Mouse (Mus musculus) ES-Bruce4 (cell line): ENCODE measurements around the gene Fbxl12. TPM values are rescaled to one million over a fixed set of nuclear protein-coding genes. Genes with fewer than 3 reads are reported as not detected.

Experiments
- H3K27ac ChIP-seq: 2 replicates; pipeline ENCODE4 v1.5.1; 2012; ENCODE audit warnings: low read length, inconsistent platforms; ENCODE audit not compliant: insufficient read depth
- H3K27me3 ChIP-seq: 2 replicates; pipeline ENCODE4 v1.6.1; 2012; ENCODE audit warnings: mild to moderate bottlenecking, low read length, inconsistent platforms; ENCODE audit not compliant: control insufficient read depth, poor library complexity, insufficient read depth, severe bottlenecking
- H3K36me3 ChIP-seq: 2 replicates; pipeline ENCODE4 v1.6.1; 2012; ENCODE audit warnings: inconsistent platforms, mild to moderate bottlenecking, low read length, moderate library complexity; ENCODE audit not compliant: control insufficient read depth, poor library complexity, insufficient read depth, severe bottlenecking
- H3K4me1 ChIP-seq: one replicate; pipeline ENCODE4 v1.8.1; 2011; ENCODE audit warnings: low read length; ENCODE audit not compliant: control insufficient read depth, insufficient read depth
- H3K4me3 ChIP-seq: 2 replicates; pipeline ENCODE4 v1.5.1; 2011; ENCODE audit warnings: low read depth, mild to moderate bottlenecking, low read length
- H3K9ac ChIP-seq: 2 replicates; pipeline ENCODE4 v1.6.1; 2012; ENCODE audit warnings: low read depth, mild to moderate bottlenecking, inconsistent platforms; ENCODE audit not compliant: poor library complexity, severe bottlenecking
- H3K9me3 ChIP-seq: replicated peaks from 2 replicates; pipeline ENCODE4 v1.6.1; 2012; ENCODE audit warnings: mild to moderate bottlenecking, low read length, inconsistent platforms; ENCODE audit not compliant: control insufficient read depth, poor library complexity, insufficient read depth, severe bottlenecking
- CTCF ChIP-seq: IDR thresholded peaks from one replicate; pipeline ENCODE4 v1.8.1; 2011; ENCODE audit warnings: low read depth, low read length
- EP300 ChIP-seq: IDR thresholded peaks from 2 replicates; pipeline ENCODE4 v1.6.1; 2011; ENCODE audit warnings: low read depth, low read length; ENCODE audit not compliant: insufficient read depth
- POLR2A ChIP-seq: IDR thresholded peaks from one replicate; pipeline ENCODE4 v1.8.1; 2011; ENCODE audit warnings: low read length; ENCODE audit not compliant: insufficient read depth
- polyA plus RNA-seq: library from polyadenylated mRNA; stranded (reverse); fragments of >200 nt; gene quantifications from 2 replicates; pipeline ENCODE4 v1.2.4, GENCODE M21; 2011; ENCODE audit warnings: low read depth; ENCODE audit not compliant: missing spikeins, insufficient read depth, insufficient read length

The Fbxl12 gene
- polyA plus RNA-seq, 1 experiment, result 19.6 TPM

DNA sequence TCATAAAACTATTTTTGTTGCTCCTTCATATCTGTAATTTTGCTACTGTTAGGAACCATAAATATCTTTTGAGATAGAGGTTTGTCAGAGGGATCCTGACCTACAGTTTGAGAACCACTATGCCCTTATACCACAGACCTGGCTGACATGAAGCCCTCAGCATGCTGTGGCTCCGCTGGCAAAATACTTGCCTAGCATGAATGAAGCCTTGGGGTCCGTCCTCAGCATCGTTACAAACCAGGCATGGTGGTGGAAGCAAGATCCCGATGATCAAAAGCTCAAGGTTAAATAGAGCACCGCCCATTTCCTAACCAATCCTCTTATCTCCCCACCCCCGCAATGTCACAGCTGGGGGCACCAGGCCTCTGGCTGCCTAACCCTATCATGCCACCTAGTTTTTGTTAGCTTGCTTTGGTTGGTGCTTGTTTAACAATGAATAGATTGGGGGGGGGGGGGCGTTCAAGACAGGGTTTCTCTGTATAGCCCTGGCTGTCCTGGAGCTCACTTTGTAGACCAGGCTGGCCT lies 22.0 kb upstream of the Fbxl12 start:
- TF ChIP-seq EP300 (no peak), POLR2A (no peak), CTCF (no peak)
- peaks cover 14% of the 10 kb centered on the region for H3K36me3 ChIP-seq
- H3K27me3 ChIP-seq, result no peaks in the 10 kb centered on the region
- no peak overlapping the region for H3K27ac ChIP-seq
- no peaks in the 10 kb centered on the region for H3K9me3 ChIP-seq
- no peak overlapping the region for H3K9ac ChIP-seq
- H3K4me1 ChIP-seq, result peaks cover 6% of the 10 kb centered on the region
- no peak overlapping the region for H3K4me3 ChIP-seq

DNA sequence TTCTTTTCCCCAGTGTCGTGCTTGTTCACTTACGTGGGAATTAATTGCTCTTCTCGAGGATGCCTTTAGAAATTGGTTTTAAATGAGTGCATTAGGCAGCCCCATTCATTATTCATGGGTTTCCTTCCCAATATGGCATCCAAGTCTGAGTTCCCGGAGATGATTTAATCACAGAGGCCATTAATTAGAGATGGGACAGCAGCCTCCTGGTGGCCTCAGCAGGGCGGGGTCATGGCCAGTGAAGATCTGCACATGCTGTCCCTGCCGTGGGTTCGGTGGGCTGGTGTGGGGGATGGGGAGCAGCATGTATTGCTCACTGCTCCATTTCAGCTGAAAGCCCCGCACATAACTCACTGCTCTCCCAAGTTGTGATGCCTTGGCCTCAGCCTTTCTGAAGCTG lies 21.4 kb upstream of the Fbxl12 start:
- Histone ChIP-seq H3K4me1 (peaks cover 6% of the 10 kb centered on the region), H3K36me3 (peaks cover 20% of the 10 kb centered on the region), H3K27ac (no peak overlapping the region), H3K4me3 (no peak overlapping the region), H3K9ac (no peak overlapping the region), H3K27me3 (no peaks in the 10 kb centered on the region), H3K9me3 (no peaks in the 10 kb centered on the region)
- TF ChIP-seq EP300 (no peak), CTCF (no peak), POLR2A (no peak)

DNA sequence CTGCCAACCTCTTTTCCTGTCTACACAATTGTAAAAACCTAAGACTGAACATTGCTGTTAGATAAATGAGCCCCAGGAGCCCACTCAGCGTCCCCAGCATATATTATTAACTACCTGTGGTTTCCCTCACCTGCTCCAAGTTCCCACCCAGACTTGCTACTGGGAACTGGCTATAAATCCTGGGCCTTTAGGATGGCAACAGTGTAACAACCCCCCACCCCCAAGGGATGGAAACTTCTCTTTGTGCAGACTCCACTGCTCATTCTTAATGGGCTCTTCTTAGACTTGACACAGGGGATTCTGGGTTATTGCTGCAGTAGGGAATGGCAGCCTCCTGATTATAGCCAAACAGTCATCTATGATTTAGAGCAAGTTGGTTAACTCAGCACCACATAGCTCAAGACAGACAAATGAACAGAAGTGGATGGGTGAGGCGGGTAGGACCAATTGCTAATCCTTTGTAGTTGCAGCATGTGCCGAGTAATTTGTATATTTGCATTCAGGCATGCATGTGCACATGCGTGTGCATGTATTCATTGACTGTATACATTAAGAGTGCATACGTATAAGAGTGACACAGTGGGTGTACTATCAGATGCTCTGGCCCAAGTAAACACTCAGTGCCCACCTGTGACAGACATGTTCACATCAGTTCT lies 20.5 kb upstream of the Fbxl12 start:
- Histone ChIP-seq H3K4me1 (peaks cover 6% of the 10 kb centered on the region), H3K4me3 (no peak overlapping the region), H3K9ac (no peak overlapping the region), H3K9me3 (no peaks in the 10 kb centered on the region), H3K27me3 (no peaks in the 10 kb centered on the region), H3K27ac (no peak overlapping the region), H3K36me3 (peaks cover 21% of the 10 kb centered on the region)
- no peak for TF ChIP-seq CTCF
- no peak for TF ChIP-seq POLR2A
- TF ChIP-seq EP300, result no peak

DNA sequence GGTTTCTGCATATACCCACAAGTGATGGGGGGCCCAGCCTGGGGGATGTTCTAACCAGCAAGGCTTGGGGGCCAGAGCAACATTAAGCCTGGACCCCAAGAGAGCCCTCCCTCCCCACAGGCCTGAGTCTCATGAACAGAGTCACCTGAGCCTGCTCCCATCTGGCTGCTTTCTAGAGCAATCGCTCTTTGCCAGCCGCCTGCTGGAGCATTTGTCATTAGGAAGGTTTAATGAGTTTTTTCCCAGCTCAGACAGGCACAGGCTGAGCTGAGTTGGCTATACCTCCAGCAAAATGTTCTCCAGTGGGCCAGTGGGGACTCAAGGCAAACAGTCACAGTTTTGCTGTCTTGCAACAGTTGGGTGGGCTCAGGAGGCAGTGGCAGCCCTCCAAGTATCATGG lies 19.8 kb upstream of the Fbxl12 start:
- H3K4me1 ChIP-seq, result peaks cover 6% of the 10 kb centered on the region
- H3K9ac ChIP-seq, result no peak overlapping the region
- H3K27me3 ChIP-seq, result no peaks in the 10 kb centered on the region
- H3K4me3 ChIP-seq, result no peak overlapping the region
- H3K27ac ChIP-seq, result no peak overlapping the region
- TF ChIP-seq EP300 (no peak), POLR2A (no peak), CTCF (no peak)
- H3K36me3 ChIP-seq, result peaks cover 22% of the 10 kb centered on the region
- no peaks in the 10 kb centered on the region for H3K9me3 ChIP-seq

DNA sequence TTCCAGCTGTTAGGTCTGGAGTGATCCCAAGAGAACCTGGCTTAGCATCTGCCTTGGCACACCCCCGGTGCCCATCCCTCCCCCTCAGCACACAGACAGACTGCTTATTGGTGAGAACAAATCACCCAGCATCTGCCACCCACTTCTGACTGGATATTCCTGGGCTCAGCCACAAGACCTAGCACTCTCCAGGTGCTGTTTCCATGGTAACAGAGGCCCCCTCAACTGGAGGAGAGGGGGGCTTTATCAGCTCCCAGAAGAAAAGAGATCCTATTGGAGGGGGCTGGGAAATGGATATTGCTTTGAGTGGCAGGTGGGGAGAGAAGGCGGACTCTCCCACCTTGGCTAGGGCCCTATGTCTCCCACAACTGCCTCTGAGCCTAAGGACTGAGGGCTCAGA lies 19.4 kb upstream of the Fbxl12 start:
- Histone ChIP-seq H3K9me3 (no peaks in the 10 kb centered on the region), H3K36me3 (peaks cover 26% of the 10 kb centered on the region), H3K27ac (no peak overlapping the region)

DNA sequence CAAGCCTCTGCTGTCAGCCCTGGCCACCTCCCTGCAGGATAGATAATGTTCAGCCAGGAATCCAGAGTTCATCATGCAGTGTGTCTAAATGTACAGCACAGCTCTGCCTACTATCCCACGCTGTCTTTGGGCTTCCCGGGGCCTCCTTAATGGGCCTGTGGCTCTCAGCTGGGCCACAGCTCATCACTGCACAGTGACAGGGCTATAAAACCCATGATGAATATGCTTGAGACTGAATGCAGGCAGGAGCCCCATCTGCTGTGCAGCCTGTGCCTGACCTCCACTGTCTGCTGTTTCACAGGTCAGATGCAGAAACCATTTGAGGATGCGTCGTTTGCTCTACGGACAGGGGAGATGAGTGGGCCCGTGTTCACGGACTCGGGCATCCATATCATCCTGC lies 18.3 kb upstream of the Fbxl12 start:
- TF ChIP-seq EP300, result no peak
- no peak for TF ChIP-seq POLR2A
- no peak overlapping the region for H3K4me3 ChIP-seq
- no peaks in the 10 kb centered on the region for H3K9me3 ChIP-seq
- no peaks in the 10 kb centered on the region for H3K27me3 ChIP-seq
- H3K9ac ChIP-seq, result no peak overlapping the region
- peaks cover 6% of the 10 kb centered on the region for H3K4me1 ChIP-seq
- H3K27ac ChIP-seq, result no peak overlapping the region
- H3K36me3 ChIP-seq, result peaks cover 30% of the 10 kb centered on the region

More for the DNA sequence above, 19.4 kb upstream of the Fbxl12 start:
- Histone ChIP-seq H3K4me3 (no peak overlapping the region), H3K4me1 (peaks cover 6% of the 10 kb centered on the region), H3K27me3 (no peaks in the 10 kb centered on the region), H3K9ac (no peak overlapping the region)
- TF ChIP-seq EP300, result no peak
- TF ChIP-seq CTCF, result no peak
- no peak for TF ChIP-seq POLR2A
